Comparison of ENCODE assay signal across 8 mouse cellular contexts in the genomic region with DNA sequence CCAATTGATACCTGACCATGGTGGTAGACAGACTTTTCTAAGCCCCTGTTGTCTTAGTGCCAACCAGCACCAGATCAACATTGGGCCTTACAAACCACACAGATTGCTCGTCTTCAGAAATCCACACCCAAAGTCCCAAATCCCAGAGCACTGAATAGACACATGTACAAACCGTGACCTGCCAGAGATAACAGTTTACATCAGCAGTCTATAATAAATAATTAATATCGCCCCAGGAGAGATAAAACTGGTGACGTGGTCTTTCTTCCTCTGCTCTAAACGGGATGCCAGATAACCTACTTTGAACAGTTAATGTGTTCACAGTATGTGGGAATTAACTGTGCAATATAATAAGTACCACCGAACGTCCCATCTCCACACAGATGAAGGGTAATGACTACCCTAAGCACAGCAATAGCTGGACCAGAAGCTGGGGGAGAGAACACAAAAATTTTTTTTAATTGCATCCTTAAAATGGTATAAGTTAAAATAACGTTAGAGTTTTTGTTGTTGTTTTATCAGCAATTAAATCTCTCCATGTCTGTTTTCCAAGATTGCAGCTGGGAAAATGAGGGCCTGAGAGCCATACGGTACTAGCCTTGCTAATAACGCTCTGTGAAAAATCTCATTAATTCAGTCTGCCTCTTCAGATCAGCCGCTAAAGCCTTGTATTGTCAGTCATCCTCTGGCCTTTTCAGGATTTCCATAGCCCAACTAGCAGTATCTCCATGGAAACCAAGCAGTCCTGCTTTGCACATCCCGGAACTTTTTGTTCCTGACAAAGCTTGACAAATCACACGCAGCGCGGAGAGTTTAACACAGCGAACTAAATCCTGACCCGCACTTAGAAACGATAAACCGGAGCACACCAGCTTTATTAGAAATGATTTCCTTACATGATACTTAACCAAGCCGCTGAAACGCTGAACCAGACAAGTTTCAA.
DNase-seq lines count a peak whose midpoint lies in the region; ATAC-seq and TF ChIP-seq lines count a peak whose summit lies in the region.

No protein-coding gene starts in this region.

- peaks cover 29% of the 10 kb centered on the region for H3K27me3 ChIP-seq in embryonic facial prominence, embryonic 13.5 days
- H3K27me3 ChIP-seq in liver, postnatal 0 days (ENCODE audit: insufficient read depth, low read length): 0 out of 2 replicates have a peak, but pooled peaks cover 3% of the 10 kb centered on the region

- no peak for TF ChIP-seq CTCF in liver, postnatal 0 days (IDR thresholded peaks at IDR 0.05; ENCODE audit: low read depth)

- no peaks in the 10 kb centered on the region for H3K36me3 ChIP-seq in embryonic facial prominence, embryonic 13.5 days
- no peaks in the 10 kb centered on the region for H3K36me3 ChIP-seq in liver, postnatal 0 days (replicated peaks; ENCODE audit: insufficient read depth, low read length)

- H3K4me2 ChIP-seq in embryonic facial prominence, embryonic 13.5 days: peak overlapping the region; percentile 48
- no peak overlapping the region for H3K4me2 ChIP-seq in liver, postnatal 0 days (ENCODE audit: low read depth, low read length)

- peak; percentile 83 for DNase-seq in brain, adult 2 months (ENCODE audit: low read depth, low spot score)
- peak; percentile 10 to 18 for DNase-seq in heart, postnatal 36 days
- peak; percentile 58 to 71 for DNase-seq in left cerebral cortex, postnatal 25 days (ENCODE audit: low spot score in 2 of 2)
- DNase-seq in right cerebral cortex, adult 18-20 months: peak; percentile 59
- DNase-seq in liver, postnatal 0 days: no peak

- intact Hi-C loops in heart, postnatal 36 days (cut with DNase I): no loop called here
- intact Hi-C loops in left cerebral cortex, postnatal 25 days (cut with DNase I): no loop called here

- no peak for TF ChIP-seq EP300 in liver, postnatal 0 days (IDR thresholded peaks at IDR 0.05; ENCODE audit: low read depth)

- ATAC-seq in embryonic facial prominence, embryonic 13.5 days (ENCODE audit: insufficient number of reproducible peaks, insufficient read depth, low FRiP score, low TSS enrichment, low read depth): no peak
- ATAC-seq in liver, postnatal 0 days: no peak
- ATAC-seq in megakaryocyte-erythroid progenitor cell, adult 5-6 weeks (replicated peaks; ENCODE audit: low FRiP score, low TSS enrichment, poor library complexity, severe bottlenecking): no peak
- ATAC-seq in erythroblast, adult 5-6 weeks (replicated peaks; ENCODE audit: low FRiP score, poor library complexity, severe bottlenecking): no peak

- 0 out of 2 replicates have a peak overlapping the region, but pooled peaks have one; percentile 3 for H3K9ac ChIP-seq in embryonic facial prominence, embryonic 13.5 days
- H3K9ac ChIP-seq in liver, postnatal 0 days (replicated peaks): no peak overlapping the region

- WGBS in embryonic facial prominence, embryonic 13.5 days: 21% methylated on average over 21 of the region's 21 CpGs
- WGBS in liver, postnatal 0 days (ENCODE audit: insufficient replicate concordance): 32% methylated on average over 21 of the region's 21 CpGs

- H3K9me3 ChIP-seq in embryonic facial prominence, embryonic 13.5 days: no peaks in the 10 kb centered on the region
- H3K9me3 ChIP-seq in liver, postnatal 0 days (ENCODE audit: low read length): no peaks in the 10 kb centered on the region

- no peak overlapping the region for H3K27ac ChIP-seq in embryonic facial prominence, embryonic 13.5 days
- H3K27ac ChIP-seq in liver, postnatal 0 days (ENCODE audit: low read depth): no peak overlapping the region

- H3K4me3 ChIP-seq in embryonic facial prominence, embryonic 13.5 days: peak overlapping the region; percentile 8
- no peak overlapping the region for H3K4me3 ChIP-seq in liver, postnatal 0 days (ENCODE audit: low read depth, low read length)

- peaks cover 19% of the 10 kb centered on the region for H3K4me1 ChIP-seq in embryonic facial prominence, embryonic 13.5 days
- no peaks in the 10 kb centered on the region for H3K4me1 ChIP-seq in liver, postnatal 0 days (ENCODE audit: insufficient read depth)
